Mouse (Mus musculus) bone marrow, adult 2 months (tissue): Measurements from ENCODE around the gene Cab39l.

Experiments
- CTCF ChIP-seq: fragments of 200-500 bp; IDR thresholded peaks from 2 replicates; pipeline ENCODE4 v1.5.1; 2011; ENCODE audit warnings: low read length, control low read depth; ENCODE audit not compliant: control insufficient read depth, insufficient read depth
- POLR2A ChIP-seq: fragments of 200-500 bp; IDR thresholded peaks from 2 replicates; pipeline ENCODE4 v1.6.1; 2011; ENCODE audit warnings: low read depth, mild to moderate bottlenecking, control low read depth, low read length, borderline replicate concordance; ENCODE audit not compliant: control insufficient read depth

DNA sequence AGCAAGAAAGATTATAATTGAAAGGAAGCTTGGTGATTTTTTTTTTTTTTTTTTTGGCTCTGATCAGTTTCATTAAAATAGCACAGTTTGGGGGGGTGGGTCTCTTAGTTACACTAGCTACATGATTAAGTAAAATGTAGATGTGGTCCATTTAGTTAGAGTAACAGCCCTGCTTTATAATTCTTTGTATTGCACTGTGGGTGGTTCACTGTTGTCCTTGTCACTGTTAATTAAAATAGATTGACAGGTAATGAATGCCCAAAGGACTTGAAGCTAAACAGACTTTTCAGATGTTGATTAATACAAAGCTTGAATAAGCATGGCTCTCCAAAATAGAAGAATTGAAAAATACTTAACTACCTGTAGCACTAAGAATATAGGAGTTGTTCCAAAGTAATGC is 93.1 kb downstream of the Cab39l start:
- TF ChIP-seq CTCF (no peak), POLR2A (no peak)
